Mouse (Mus musculus) liver, embryonic 14.5 days (tissue): ENCODE measurements around the gene Osgep.
"Not testable (repeated sequence)": the region's sequence is repeated elsewhere in the genome, so short reads cannot be mapped to it uniquely, and the experiment has no call there.

Experiments
- CTCF ChIP-seq: IDR thresholded peaks from 2 replicates; pipeline ENCODE4 v1.5.1; 2016; ENCODE audit warnings: antibody characterized with exemption, low read depth, control low read depth
- EP300 ChIP-seq: IDR thresholded peaks from 2 replicates; pipeline ENCODE4 v1.6.1; 2016; ENCODE audit warnings: antibody characterized with exemption, low read depth

DNA sequence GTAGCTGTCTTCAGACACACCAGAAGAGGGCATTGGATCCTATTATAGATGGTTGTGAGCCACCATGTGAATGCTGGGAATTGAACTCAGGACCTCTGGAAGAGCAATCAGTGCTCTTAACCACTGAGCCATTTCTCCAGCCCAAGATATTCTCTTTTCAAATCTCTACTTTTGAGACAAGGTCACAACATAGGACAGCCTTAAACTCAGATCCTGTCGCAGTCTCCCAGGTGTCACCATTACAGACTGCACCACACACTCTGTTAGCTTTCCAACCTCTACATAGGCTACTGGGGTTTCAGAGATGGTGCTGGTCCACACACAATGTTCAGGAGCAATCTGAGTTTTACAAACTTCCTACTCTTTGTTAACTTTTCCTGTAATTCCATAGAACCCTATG, 1.3 kb downstream of the Osgep start:
- TF ChIP-seq EP300, CTCF: not testable (repeated sequence)
